Comparison of ENCODE assay signal across 23 mouse cellular contexts in the genomic region with DNA sequence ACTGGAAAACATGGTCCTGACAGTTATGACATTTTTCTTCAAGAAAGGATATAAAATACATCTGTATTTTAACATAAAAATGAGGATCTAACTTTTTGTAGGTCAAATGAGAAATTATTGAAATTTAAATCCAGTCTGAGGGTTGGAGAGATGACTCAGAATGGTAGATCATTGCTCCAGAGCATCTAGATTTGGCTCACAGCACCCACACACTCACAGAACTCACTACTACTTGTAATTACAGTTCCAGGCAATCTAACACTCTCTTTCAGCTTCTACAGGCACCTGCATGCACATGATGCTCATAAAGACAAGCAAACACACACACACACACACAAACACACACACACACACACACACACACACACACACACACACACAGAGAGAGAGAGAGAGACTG.
DNase-seq lines count a peak whose midpoint lies in the region; TF ChIP-seq lines count a peak whose summit lies in the region.
"Had no signal": no experiment of that assay in that cellular context is flagged by ENCODE, and none has a peak within 500 bp of the region (broad histone marks: within the 10 kb centered on the region; RNA-seq: fewer than 3 reads in every experiment).

No protein-coding gene starts in this region.

- DNase-seq in frontal cortex, adult 2 months (ENCODE audit: extremely low spot score in 1 of 2, low spot score in 1 of 2) = peak; percentile 28 to 55
- no peak for DNase-seq in frontal cortex, postnatal 10 days (ENCODE audit: low spot score in 2 of 2)
- peak; percentile 24 to 42 for DNase-seq in left cerebral cortex, adult 9 months (ENCODE audit: low spot score in 2 of 2)
- no peak for DNase-seq in left cerebral cortex, adult 2 months (ENCODE audit: extremely low spot score in 1 of 2, low spot score in 2 of 2)
- DNase-seq in brain, adult 2 months (ENCODE audit: low read depth, low spot score) = peak; percentile 82
- DNase-seq in lung, postnatal 36 days = no peak
- DNase-seq: adrenal gland, postnatal 10 days; adrenal gland, postnatal 36 days; B cell, adult 2 months; cerebellum, adult 11 months; cerebellum, adult 2 months; cerebellum, adult 9-11 months; cerebellum, postnatal 25 days; forebrain, postnatal 0 days; gastrocnemius, postnatal 25 days; heart, adult 2 months; heart, postnatal 14 days had no signal

- no peak for TF ChIP-seq CTCF in left cerebral cortex, adult 2 months (IDR thresholded peaks at IDR 0.05)

- H3K4me3 ChIP-seq in left cerebral cortex, adult 2 months = no peak overlapping the region
- H3K4me3 ChIP-seq: embryonic facial prominence, embryonic 12.5 days; embryonic facial prominence, embryonic 15.5 days; heart, adult 2 months; heart, embryonic 10.5 days; heart, embryonic 13.5 days; hindbrain, embryonic 12.5 days; hindbrain, embryonic 15.5 days had no signal

- no peak overlapping the region for H3K27ac ChIP-seq in left cerebral cortex, adult 2 months
- H3K27ac ChIP-seq: embryonic facial prominence, embryonic 12.5 days; embryonic facial prominence, embryonic 15.5 days; heart, adult 2 months; heart, embryonic 10.5 days; heart, embryonic 13.5 days; hindbrain, embryonic 12.5 days; hindbrain, embryonic 15.5 days had no signal

- intact Hi-C loops in left cerebral cortex, adult 2 months (cut with DNase I) = no loop called here

Comparison
In these comparisons a context has a peak if more than half of its experiments do, and no peak if none do; other contexts are left out.
1. DNase-seq: peak in frontal cortex, adult 2 months (2 of 2), left cerebral cortex, adult 9 months (2 of 2) and brain, adult 2 months (single experiment); none in frontal cortex, postnatal 10 days (0 of 2), left cerebral cortex, adult 2 months (0 of 2) and lung, postnatal 36 days (single experiment).